Mouse (Mus musculus): ENCODE results near the gene Mroh3.

Gene Mroh3

GRCm38 (mm10) chr1:136212803-136213202 lies at the start of gene Mroh3:
TSS of gene Mroh3 (minus strand) at chr1:136212828.
- peak; percentile 30 for DNase-seq (ENCODE audit: low read depth)

DNA sequence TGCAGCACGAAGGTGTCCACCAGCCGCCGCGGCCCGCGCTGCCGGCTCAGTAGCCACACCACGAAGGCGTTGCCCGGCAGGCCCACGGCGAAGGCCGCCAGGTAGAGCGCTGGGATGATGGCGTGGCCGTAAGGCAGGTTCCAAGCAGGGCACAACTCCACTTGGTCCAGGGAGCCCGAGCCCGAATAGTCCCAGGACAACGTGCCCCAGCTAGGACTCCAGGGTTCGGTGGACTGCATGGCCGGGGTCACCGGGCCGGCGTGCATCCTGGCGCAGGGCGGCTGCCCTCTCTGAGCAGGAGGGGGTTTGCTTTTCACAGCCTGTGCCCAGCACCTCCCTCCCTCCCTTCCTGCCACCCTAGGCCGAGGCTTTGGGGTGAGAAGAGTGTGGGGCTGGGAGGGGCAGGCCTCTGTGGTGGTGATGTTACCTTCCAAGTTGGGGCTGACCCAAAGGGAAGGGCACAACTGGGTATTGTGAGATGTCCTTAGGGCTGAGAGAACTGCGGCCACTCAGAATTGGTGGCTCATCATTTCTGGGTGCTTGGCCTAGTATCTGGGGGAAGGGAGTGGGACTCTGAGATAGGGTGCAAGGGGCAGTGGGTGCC lies 48.1 kb upstream of the Mroh3 start, which contains the start of gene Gpr25:
Gpr25 (minus strand) TSS at position 239 of the 604 bp plus-strand sequence.
- DNase-seq (ENCODE audit: low read depth): no peak

- DNase-seq (ENCODE audit: low read depth): no peak
Measured at GRCm38 (mm10) chr1:136259893-136260634, 47.4 kb upstream of the Mroh3 start.

- DNase-seq (ENCODE audit: low read depth): no peak
Measured at GRCm38 (mm10) chr1:136259543-136259892, 46.9 kb upstream of the Mroh3 start.

GRCm38 (mm10) chr1:136258495-136258894 lies 45.9 kb upstream of the Mroh3 start:
- DNase-seq (ENCODE audit: low read depth): no peak

GRCm38 (mm10) chr1:136255657-136256056 lies 43.0 kb upstream of the Mroh3 start:
- no peak for DNase-seq (ENCODE audit: low read depth)

DNA sequence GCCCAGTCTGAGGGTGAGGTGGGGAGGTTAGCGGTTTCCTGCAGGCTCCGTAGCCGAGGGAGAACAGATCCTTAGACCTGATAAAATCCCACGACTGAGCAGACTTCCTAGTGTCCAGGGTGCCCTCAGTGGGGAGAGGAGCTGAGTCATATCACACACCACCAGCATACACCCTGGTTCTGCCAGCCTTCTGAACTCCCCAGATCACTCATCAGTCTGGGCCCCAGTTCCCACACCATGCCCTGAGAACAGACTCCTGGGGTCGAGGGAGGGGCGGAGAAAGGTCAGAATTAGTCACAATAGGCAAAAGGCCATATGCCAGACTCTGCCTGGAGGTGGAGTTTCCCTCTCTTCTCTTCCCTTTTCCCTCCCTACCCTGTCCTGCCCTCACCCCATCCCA lies 42.5 kb upstream of the Mroh3 start:
- no peak for DNase-seq (ENCODE audit: low read depth)

DNA sequence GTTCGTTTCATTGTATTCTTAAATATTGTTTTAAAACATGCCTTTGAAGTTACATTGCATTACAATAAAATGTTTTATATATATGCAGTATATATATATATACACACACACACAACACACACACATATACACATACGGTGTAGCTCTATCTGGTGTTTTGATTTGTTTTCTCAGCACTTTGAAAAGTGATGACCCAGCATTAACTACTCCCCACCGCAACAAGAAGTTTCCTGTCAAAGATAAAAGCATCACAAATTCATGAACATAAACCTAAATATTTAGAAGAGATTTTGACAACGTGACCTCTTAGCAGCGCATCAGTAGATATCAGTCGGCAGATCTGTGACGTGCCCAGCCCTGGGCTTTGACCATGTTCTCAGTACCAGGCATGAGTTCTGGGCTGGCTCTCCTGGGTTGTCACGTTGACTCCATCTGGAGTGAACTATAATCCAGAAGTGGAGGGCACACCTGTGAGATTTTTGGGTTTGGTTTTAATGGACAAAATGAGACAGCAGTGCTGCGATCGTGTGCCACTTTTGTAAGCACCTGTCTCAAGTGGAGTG lies 42.0 kb upstream of the Mroh3 start:
- no peak for DNase-seq (ENCODE audit: low read depth)

- no peak for DNase-seq (ENCODE audit: low read depth)
Measured at GRCm38 (mm10) chr1:136253472-136253871, 40.8 kb upstream of the Mroh3 start.

GRCm38 (mm10) chr1:136249662-136250061 lies 37.0 kb upstream of the Mroh3 start:
- no peak for DNase-seq (ENCODE audit: low read depth)

DNA sequence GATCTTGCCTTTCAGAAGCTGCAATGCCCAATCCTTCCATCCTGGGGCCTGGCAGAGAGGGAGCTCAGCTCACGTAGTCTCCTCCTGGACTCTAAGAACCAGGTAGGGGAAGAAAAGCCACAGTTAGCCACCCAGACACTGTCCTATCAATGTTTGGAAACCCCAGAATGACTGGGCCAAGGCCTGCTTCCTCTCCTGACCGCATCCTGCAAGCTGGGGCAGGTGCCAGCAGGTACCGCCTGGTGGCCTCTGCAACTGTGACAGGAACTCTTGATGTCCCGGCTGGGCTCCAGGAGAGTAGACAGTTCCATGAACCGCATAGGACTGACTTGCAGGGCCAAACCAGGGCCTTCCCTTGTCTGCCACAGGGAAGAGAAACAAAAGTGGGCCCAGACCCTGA lies 34.8 kb upstream of the Mroh3 start:
- no peak for DNase-seq (ENCODE audit: low read depth)

GRCm38 (mm10) chr1:136244469-136244868 lies 31.8 kb upstream of the Mroh3 start:
- no peak for DNase-seq (ENCODE audit: low read depth)

- no peak for DNase-seq (ENCODE audit: low read depth)
Measured at GRCm38 (mm10) chr1:136241801-136242200, 29.2 kb upstream of the Mroh3 start.

- no peak for DNase-seq (ENCODE audit: low read depth)
Measured at GRCm38 (mm10) chr1:136238495-136238894, 25.9 kb upstream of the Mroh3 start.

GRCm38 (mm10) chr1:136234595-136235092 lies 22.0 kb upstream of the Mroh3 start:
- no peak for DNase-seq (ENCODE audit: low read depth)

DNA sequence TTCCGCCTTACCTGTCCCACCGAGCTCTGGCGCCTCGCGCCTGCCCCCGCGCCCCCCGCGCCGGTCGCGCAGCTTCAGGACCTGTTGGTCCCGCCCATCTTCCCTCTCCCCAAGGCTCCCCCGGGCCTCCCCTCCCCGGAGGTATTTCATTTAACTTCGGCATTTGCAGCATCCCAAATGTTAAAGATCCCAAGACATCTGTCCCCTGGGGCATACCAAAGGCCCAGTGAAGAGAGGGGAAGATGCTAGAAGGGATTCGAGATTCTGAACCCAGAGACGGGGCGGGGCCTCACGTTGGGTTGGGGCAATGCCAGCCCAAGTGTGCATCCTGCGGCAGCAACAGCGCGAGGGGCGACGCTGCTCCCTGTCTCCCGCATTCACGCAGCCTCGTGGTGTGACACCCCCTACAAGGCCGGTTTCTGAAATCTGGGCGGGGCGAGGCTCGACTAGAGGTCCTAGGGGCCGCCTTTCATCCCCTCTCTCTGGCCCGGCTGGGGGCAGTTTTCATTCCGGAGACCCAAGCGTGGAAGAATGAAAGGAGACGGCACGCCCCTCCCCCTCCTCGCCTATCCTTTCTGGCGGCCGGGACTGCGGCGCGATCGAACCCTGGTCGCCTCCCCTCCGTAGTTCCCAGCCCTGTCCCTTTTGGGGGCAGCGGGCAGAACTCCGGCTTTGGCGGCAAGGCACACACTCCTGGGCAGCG lies 21.4 kb upstream of the Mroh3 start, which contains the start of gene Inava:
Inava (minus strand) TSS at position 373 of the 703 bp plus-strand sequence.
- DNase-seq (ENCODE audit: low read depth): no peak

DNA sequence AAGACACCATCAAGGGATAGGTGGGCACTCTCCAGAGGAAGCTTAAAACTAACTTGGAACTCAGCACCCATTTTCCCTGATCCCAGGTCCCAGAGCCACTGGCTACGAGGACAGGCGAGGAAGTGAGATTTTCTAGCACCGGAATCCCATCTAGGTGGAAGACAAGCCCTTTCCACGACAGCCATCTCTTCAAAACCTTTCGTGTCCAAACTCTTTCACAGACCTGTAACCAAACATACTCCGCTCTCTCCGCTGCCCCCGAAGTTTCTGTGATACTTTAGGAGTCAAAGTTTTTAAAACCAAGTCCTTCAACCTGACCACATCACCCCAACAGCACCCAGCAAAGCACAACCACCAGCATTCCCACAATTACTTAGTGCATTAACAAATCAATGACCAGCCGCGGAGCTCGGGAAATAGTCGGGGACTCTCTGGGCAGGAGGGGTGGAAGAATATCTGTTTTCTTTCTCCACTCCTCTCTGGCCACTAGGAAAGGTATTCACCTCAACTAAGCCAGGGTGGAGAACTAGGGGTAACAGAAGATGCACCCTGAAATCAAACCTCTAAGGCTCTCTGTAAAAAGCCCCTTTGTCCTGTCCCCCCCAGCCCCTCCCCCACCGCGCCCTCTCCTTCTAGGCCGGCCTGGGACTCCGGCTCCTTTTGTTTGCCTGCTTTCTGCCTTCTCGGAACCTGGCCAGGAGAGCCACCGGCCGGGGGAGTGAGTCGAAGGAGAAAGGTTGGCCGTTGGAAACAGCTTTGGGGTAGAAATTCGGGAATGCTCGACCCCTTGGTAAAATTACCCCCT lies 20.6 kb upstream of the Mroh3 start:
- DNase-seq (ENCODE audit: low read depth): no peak

DNA sequence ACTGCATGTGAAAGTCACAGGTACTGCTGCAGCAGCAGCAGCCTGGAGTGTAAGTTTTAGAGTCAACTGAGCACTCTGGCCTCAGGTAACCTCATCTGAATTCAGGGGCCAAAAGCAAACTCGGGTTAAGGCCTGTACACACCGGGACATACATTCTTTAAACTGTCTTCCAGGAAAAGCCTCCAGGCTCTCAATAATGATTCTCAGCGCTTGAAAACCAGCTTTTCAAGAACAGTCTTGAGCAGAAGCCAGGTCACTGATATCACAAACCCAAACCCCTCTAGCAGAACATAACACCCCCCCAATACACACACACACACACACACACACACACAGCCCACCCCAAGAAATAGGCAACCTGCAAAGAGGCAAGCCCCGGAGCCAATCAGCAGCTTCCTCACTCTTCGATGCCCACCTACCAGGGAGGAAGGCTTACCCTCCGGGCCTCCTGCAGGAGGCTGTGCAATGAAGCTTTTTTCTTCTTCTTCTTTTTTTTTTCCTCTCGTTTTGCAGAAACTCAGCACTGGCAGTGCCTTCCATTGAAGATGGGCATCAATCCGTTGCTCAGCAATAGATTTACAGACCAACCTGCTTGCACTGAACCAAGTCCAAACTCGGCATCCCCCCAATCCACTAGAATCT lies 19.8 kb upstream of the Mroh3 start:
- no peak for DNase-seq (ENCODE audit: low read depth)

GRCm38 (mm10) chr1:136231596-136231995 lies 19.0 kb upstream of the Mroh3 start:
- no peak for DNase-seq (ENCODE audit: low read depth)

- DNase-seq (ENCODE audit: low read depth): no peak
Measured at GRCm38 (mm10) chr1:136230201-136230600, 17.6 kb upstream of the Mroh3 start.

DNA sequence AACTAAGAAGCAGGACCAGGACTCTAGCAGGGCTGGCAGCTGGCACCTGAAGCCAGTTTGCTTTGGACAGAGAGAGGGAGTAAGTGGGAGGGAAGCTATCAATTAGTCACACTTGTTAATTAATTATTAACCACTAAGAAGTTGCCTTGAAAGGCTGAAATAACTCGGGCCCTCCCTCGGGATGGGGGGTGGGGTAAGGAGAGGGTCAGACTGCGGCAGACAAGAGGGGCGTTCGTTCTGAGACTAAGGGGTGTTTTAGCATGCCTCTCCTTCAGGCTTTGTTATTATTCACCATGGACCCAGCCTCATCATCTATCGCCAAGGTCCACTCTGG lies 16.4 kb upstream of the Mroh3 start:
- no peak for DNase-seq (ENCODE audit: low read depth)
